Mouse (Mus musculus): ENCODE data around the gene Sf3a1. TPM values are rescaled to one million over a fixed set of nuclear protein-coding genes. Genes with fewer than 3 reads are reported as not detected.

Gene Sf3a1
- total RNA-seq, 2 experiments from 2014 or later, result 45.6 to 54.6 TPM

DNA sequence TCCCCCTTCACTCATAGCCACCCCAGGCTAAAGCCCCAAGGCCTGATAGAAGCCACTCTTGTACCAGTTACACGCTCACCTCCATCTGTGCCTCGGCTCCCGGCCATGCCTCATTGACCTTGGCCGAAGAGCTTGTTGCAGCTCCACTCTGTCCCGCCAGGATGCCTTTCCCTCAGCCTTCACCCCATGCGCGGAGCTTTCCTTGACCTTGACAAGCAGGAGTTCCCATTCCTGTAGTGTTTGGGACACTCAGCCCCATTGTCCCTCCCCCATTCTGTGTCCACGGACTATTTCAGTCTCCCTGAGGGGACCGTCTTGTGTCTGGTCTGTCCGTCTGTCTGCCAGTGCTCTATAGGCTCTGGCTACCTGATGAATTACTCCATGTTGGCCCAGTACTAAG is 53.0 kb downstream of the Sf3a1 start:
- DNase-seq, result no peak
- intact Hi-C loops (cut with DNase I), result no loop called here

DNA sequence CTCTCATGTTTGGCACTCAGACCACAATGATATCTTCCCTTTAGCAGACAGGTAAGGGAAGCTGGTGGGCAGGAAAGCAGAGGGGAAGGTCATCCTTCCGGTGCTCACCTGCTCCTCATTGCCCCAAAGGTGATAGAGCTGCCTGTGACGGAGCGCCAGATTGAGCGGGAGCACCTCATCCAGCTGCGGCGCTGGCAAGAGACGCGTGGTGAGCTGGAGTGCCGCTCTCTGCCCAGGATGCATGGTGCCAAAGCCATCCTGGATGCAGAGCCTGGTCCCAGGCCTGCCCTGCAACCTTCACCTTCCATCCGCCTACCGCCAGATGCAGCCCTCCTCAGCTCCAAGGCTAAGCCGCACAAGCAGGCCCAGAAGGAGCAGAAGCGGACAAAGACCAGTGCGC is 54.4 kb downstream of the Sf3a1 start:
- intact Hi-C loops (cut with DNase I), result no loop called here
- no peak for DNase-seq

DNA sequence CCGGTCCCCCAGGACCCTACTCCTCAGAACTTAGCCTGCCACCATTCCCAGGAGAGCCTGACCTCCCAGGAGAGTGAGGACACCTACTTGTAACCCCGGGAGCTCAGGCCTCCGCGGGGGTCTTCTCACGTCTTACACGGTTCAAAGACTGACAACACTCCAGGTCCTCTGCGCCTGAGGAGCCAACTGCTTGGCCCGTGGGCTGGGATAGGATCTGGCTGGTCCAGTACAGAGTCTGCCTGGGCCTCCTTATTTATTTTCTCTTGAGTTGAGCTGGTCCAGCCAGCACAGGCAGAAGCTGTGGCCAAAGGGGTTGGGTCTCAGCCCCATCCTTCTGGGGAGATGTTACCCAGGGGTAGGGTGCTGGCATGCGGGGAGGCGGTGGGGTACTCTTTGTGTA is 54.9 kb downstream of the Sf3a1 start:
- no peak for DNase-seq
- intact Hi-C loops (cut with DNase I), result no loop called here

DNA sequence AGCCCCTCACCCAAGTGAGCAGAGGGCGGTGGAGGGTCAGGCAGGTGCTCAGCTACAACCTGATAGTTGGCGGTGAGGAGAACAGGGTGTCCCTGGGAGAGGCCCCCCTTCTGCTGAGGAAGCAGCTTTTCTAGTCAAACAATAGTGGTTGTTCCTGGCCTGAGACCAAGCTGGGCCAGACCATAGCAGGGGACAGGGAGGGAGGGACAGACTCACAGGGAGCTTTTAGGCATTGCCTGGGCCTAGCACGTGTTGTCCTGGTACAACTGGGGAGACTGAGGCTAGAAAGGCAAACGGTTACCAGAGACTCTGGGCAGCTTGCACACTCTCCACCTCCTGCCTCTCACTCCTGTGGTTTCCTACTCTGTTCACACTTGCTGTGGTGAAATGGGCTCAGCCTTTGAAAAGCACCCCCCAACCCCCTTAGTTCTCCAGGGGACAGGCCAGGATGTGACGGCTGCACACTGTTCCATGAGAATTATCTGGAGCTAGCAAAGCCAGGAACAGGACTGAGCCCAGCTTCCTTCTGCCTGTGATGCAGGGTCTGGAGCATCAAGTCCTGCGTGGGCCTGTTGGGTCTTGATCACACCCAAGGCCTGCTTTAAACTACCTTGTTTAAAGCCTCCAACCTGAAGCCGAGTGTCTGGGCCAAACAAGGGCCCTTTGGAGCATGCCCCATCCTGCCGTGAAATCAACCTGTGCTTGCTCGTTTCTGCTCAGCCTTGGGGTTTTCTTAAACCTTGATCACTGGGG is 56.3 kb downstream of the Sf3a1 start:
- peak; percentile 81 to 84 for DNase-seq
- intact Hi-C loops (cut with DNase I), result no loop called here

DNA sequence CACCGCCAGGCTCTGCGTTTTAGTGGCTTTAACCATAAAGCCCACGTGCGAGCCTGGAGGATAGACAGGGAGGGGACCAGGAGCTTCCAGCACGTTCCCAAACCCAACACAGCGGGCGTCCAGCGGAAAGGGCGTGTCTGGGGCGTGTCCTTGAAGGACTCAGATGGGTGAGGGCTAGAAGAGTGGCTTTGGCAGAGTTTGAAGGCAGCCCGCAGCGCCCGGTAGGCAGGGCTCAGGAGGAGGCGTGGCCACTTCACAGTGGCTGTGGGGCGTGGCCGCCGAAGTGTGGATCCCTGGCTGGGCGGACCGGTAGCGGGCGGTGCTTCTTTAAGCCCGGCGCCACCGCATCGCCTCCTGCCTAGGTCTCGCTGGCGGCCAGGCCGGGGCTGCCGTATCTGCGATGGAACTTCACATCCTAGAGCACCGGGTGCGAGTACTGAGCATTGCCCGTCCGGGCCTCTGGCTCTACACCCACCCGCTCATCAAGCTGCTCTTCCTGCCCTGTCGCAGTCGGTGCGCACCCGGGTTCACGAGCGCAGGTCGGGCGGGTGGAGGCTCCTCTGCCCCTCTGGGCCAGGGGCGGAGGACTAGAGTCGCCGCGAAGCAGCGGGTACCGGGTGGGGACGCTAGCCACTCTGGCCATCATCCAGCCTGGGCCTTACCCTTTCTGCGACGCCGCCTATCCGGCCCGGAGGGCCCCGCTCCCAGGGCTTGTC is 57.9 kb downstream of the Sf3a1 start, which contains the start of gene Castor1:
TSS of gene Castor1 (plus strand) at position 312 of the 716 bp plus-strand sequence.
- peak; percentile 91 to 93 for DNase-seq
- intact Hi-C loops (cut with DNase I), result loop anchor here (2.0 kb wide), 1 partner anchor 57 kb away; the partner anchor contains the start of genes Ccdc157 and Sf3a1

DNA sequence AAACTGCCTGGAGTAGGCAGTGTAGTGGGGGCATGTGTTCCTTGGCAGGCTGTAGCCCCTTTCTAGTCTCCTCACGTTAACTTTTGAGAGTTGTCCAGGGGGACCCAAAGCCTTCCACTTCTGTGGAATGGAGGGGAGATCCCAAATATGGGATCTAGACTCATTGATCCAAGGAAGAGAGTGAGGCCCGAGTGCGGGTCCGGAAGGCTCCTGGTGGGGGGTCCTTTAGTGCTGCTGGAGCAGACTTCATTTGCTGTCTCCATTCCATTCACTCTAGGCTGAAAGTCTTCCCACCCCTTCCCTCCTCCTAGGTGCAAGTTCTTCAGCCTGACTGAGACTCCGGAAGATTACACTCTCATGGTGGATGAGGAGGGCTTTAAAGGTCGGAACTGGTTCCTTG is 58.5 kb downstream of the Sf3a1 start:
- intact Hi-C loops (cut with DNase I), result loop anchor here (1.0 to 2.0 kb wide), 3 partner anchors 34 to 83 kb away; partner anchors contain the start of genes Ccdc157, Rnf215 and Sf3a1
- DNase-seq, result no peak

DNA sequence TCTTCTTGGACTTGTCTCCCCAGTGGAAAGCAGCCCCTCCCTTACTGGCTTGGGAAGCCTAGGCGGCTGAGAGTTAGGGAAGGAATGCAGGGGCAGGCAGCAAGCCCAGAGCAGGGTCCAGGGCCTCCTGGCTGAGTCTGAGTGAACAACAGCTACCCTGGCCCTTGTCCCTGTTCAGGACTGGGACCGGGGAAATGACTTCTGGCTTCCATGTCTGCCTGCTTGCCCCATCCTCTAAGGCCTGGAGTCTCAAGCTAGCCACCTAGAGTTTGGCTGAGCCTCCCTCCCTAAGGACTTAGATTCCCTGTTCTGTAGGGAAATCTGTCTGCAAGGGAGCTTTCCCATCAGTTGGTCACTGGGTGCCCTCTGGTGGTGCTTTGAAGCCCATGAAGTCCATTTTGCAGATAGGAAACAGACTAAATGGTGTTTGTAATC is 59.2 kb downstream of the Sf3a1 start:
- peak; percentile 84 to 85 for DNase-seq
- intact Hi-C loops (cut with DNase I), result loop anchor here (1.0 to 2.0 kb wide), 3 partner anchors 35 to 84 kb away; partner anchors contain the start of genes Ccdc157, Rnf215 and Sf3a1

DNA sequence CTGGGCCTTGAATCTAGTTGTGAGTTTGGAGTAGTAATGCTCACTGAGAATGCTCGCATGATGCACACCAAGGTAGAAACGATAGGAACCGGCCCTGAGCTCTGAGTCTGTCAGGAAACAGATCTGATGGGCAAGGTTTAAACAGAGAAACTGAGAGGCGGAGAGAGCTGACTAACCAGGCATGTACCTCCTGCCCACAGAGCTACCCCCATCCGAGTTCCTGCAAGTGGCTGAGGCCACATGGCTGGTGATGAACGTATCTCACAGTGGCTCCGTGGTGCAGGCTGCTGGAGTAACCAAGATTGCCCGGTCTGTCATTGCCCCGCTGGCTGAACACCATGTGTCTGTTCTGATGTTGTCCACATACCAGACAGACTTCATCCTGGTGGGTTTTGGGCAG is 59.8 kb downstream of the Sf3a1 start:
- DNase-seq, result no peak
- intact Hi-C loops (cut with DNase I), result loop anchor here (1.0 to 2.0 kb wide), 5 partner anchors 36 to 203 kb away; partner anchors contain the start of genes Ccdc157, Rnf215 and Sf3a1

DNA sequence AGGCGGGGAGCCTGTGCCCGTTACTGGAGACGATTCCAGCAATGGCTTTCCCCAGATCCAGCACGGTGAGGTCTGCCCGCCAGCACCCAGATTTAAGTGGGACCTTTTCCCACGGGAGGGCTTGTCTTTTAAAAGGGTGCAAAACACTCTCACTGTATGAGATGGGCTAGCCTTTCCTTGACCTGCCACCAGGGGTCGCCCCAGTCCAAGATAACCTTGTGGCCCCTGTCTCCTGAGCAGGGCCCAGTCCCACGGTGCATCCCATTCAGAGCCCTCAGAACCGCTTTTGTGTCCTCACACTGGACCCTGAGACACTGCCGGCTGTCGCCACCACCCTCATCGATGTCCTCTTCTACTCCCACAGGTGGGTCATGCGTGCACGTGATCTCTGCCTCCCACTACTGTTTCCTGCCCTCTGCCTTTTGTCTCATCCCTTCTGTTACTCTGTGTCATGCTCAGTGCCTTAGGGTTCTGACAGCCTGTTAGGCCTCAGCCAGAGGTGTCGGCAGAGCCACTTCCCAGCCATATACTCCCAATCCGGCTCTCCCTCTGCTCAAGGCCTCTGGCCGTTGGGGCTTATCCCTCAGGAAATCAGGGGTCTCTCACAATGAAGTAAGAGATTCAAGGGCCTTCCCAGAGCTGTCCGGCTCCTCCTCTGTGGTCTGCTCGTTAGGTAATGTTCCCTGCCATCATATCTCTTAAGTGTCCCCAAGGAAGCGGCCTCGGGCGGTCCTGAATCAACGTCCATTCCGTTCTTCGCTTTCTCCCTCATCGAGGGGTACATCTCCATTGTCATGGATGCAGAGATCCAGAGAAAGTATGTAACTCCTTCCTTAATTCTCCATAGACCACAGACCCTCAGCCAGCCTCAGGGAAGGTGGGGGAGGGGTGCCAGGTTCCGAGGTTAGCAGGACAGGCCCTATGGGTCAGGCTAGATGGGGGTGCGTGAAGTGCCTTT is 60.6 kb downstream of the Sf3a1 start:
- intact Hi-C loops (cut with DNase I), result loop anchor here (1.0 to 2.0 kb wide), 2 partner anchors 38 to 202 kb away; no protein-coding TSS in a partner anchor
- peak; percentile 81 to 91 for DNase-seq

DNA sequence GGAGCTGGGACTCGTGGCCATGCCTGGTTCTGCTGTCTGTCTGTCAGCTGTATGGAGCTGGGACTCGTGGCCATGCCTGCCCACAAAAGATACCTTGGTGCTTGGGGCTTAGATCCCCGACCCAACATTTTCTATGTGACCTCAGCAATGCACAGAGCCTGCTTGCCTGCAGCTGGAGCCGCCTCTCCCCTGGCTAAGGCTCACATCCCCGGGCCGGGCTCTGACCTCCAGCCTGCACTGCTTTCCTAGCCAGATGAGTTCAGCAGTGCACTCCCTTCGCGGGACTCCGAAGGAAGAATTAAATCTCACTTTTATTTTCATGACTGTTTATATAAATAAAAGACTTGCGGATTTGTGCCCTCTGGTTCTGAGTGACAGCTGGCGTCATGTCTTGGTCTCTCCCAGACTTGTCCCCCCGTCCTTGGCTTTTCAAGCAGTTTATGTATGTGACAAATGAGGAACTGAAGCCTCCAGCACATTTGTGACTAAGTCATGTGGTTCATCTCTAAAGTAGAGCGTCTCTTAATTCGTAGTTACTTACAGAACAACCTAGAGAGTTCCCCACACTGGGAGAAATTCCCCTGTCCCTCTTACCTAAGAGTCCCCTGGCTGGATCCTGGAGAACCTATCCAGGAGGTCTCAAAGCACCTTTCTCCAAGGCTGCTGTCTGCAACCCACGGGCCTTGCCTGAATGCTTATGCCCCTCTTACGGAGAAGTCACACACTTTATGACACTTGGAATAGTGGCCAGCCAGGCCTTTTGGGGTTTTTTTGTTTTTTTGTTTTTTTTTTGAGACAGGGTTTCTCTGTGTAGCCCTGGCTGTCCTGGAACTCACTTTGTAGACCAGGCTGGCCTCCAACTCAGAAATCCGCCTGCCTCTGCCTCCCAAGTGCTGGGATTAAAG is 62.1 kb downstream of the Sf3a1 start:
- no peak for DNase-seq
- intact Hi-C loops (cut with DNase I), result no loop called here

DNA sequence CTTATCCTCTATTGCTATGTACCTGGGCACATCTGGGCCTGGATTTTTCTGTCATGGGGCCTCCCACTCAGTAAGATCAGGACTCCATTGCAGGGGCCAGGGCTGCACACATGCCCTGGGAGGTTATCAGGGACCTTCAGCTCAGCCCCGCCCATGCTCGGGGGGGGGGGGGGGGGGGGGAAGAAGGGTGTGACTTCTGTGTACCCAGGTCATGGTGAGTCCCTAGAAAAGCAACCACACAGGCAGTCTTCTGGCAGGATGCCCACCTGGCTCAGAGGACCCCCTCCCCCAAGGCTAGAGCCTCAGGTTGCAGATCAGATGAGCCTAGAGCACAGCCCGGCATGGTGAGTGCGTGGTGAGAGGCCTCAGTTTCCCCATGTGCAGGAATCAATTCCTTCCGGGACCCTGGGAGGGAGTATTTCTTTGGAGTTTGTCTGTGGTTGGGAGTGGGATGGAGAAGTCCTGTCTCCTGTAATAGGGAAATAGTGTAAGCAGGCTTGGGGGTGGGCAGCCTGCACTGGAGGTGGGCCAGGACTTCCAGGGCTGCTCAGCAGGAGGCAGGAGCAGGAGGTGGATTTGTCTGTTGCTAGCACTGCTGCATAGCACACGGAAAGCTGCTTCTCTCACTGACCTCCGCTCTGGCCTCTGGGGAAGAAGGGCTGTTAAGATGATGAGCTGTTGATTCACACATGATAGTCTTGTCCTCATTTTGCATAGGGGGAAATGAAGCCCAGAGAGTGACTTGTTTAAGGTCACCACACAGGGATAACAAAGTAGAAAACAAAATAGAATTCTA is 63.4 kb downstream of the Sf3a1 start:
- intact Hi-C loops (cut with DNase I), result no loop called here
- no peak for DNase-seq

DNA sequence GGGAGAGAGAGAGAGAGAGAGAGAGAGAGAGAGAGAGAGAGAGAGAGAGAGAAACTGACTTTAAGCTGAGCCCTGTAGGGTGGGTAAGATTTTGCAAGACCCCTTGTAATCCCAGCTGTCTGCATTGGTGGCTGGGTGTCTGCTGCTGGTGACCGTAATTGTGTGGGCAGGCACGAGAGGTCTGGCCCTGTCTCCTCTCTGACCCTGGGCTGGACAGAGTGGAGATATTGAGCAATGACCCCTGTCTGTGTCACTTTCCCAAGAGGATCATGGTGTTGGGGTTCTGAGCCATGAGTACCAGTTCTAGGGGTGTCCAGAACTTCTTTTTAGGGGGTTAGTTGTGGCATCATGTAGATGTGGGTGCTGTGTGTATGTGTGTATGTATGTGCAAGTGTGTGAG is 64.1 kb downstream of the Sf3a1 start:
- intact Hi-C loops (cut with DNase I), result no loop called here
- DNase-seq, result no peak

DNA sequence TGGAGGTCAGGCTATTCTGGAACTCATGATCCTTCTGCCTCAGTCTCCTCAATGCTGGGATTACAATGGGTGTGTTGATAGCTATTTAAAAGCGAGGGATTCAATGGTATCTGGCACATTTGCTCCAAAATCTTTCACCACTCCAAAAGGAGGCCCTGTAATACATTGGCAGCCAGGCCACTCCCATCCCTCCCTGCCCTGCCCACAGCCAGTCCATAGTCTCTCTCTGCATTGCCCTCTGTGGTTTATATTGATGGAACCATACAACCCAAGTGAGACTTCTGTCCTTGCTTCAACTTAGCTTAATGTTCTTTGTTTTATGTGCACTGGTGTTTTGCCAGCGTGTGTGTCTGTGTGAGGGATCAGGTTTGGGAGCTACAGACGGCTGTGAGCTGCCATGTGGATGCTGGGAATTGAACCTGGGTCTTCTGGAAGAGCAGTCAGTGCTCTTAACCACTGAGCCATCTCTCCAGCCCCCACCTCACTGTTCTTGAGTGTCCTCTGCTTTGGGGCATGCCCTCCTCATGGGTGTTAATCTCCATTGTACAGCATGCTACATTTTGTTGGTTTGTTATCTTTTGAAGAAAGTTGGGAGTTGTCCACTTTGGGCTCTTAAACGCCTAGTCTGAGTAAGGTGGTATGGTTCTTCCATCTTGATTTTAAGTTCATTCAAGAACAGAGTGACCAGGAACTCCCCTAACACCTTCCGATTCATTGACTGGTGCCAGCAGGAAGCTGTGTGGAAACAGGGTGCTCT is 66.6 kb downstream of the Sf3a1 start:
- no peak for DNase-seq
- intact Hi-C loops (cut with DNase I), result no loop called here

DNA sequence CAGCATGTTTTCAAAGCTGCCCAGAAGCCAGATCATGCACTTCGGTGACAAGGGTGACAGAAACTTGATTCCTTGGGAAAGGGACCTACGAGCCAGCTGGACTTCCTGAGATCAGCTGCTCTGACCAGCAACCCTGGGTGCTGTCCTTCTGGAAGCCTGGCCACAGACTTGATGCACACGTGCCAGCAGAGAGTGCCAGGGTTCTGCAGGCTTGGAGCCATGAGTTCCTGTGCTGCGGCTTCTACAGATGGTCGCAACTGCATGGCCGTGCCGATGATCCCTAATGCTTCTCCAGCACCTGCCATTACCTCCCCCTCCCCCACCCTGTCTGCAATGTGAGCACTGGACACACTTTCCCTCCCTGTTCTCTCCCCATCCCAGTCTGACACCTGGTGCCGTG is 68.3 kb downstream of the Sf3a1 start:
- DNase-seq, result peak; percentile 72 to 73
- intact Hi-C loops (cut with DNase I), result no loop called here

DNA sequence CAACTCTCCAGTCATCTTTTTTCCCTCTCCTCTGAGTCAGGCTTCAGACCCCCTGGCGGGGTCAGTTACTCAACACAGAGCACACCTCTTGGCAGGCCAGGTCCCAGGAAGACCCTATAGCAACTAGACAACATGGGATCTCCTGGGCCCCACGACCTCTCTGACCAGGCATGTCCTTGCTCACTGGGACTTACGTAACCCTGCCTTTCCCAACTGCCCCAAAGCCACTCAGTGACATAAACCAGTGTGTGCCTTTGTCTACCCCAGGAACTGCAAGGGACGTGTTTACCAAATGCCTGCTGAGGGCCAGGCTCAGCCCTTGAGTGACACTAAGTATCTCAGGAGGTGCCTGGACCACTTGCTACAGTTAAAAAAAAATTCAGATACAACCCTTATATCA is 69.7 kb downstream of the Sf3a1 start:
- DNase-seq, result no peak
- intact Hi-C loops (cut with DNase I), result no loop called here

DNA sequence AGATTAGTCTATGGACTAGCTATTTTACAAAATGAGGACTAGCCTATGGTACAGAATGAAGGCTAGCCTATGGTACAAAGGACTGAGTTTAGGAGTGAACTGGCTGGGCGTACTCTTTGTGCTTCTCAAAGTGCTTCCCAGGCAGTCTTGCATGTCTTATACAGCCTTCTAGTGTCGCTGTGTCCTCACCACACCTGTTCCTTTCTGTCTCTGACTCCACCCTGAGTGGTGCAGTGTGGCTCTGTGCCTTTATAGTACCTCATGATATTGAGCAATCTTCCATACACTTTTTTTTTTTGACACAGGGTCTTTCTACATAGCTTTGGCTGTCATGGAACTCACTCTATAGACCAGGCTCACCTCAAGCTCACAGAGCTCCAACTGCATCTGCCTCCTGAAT is 71.3 kb downstream of the Sf3a1 start:
- no peak for DNase-seq
- intact Hi-C loops (cut with DNase I), result no loop called here
